Mouse (Mus musculus) CD4-positive helper T cell, adult 2 months (primary cell): ENCODE results near the gene Pcnp.

ENCODE experiments used
- DNase-seq: peaks from one replicate; pipeline ENCODE4 v3.0.0-alpha.2; 2012; ENCODE audit warnings: low read depth, missing footprints, low spot score

The Pcnp gene

GRCm38 (mm10) chr16:55967221-55967620 lies 62.3 kb downstream of the Pcnp start:
- no peak for DNase-seq

GRCm38 (mm10) chr16:55966212-55966871 lies 63.2 kb downstream of the Pcnp start, which contains the start of gene Rpl24:
Rpl24 (plus strand) TSS chr16:55966275.
- DNase-seq, result peak; percentile 94

GRCm38 (mm10) chr16:55964126-55964949 lies 65.2 kb downstream of the Pcnp start:
- DNase-seq, result peak; percentile 51

GRCm38 (mm10) chr16:55963068-55963467 lies 66.5 kb downstream of the Pcnp start:
- peak; percentile 25 for DNase-seq
